Mouse (Mus musculus) liver, adult 2 months (tissue): Measurements from ENCODE around the gene Lca5. TPM values are rescaled to one million over a fixed set of nuclear protein-coding genes. Genes with fewer than 3 reads are reported as not detected.

Source experiments
- DNase-seq: peaks from one replicate; pipeline ENCODE4 v3.0.0-alpha.2; 2011; ENCODE audit warnings: low read depth, low spot score; ENCODE audit errors: extremely low read depth
- H3K27ac ChIP-seq: fragments of 200-500 bp; replicated peaks from 2 replicates; pipeline ENCODE4 v1.5.1; 2012; ENCODE audit warnings: low read depth, mild to moderate bottlenecking, control low read depth, inconsistent platforms, low read length; ENCODE audit not compliant: insufficient read depth
- H3K27me3 ChIP-seq: fragments of 200-500 bp; 2 replicates; pipeline ENCODE4 v1.6.1; 2012; ENCODE audit warnings: mild to moderate bottlenecking, moderate library complexity, low read length, inconsistent platforms; ENCODE audit not compliant: control insufficient read depth, insufficient read depth
- H3K36me3 ChIP-seq: fragments of 200-500 bp; 2 replicates; pipeline ENCODE4 v1.6.1; 2012; ENCODE audit warnings: low read length, inconsistent platforms; ENCODE audit not compliant: control insufficient read depth, insufficient read depth
- H3K4me1 ChIP-seq: fragments of 200-500 bp; 2 replicates; pipeline ENCODE4 v1.6.1; 2011; ENCODE audit warnings: low read length; ENCODE audit not compliant: control insufficient read depth, insufficient read depth
- H3K4me3 ChIP-seq: fragments of 200-500 bp; 2 replicates; pipeline ENCODE4 v1.5.1; 2011; ENCODE audit warnings: low read depth, mild to moderate bottlenecking, control low read depth, low read length, moderate library complexity; ENCODE audit not compliant: insufficient read depth
- H3K79me2 ChIP-seq: fragments of 200-500 bp; 2 replicates; pipeline ENCODE4 v1.6.1; 2012; ENCODE audit warnings: inconsistent platforms, mild to moderate bottlenecking, low read length, moderate library complexity; ENCODE audit not compliant: control insufficient read depth, insufficient read depth
- H3K9ac ChIP-seq: fragments of 200-500 bp; 2 replicates; pipeline ENCODE4 v1.6.1; 2012; ENCODE audit warnings: low read depth, mild to moderate bottlenecking, control low read depth, inconsistent platforms, low read length
- CTCF ChIP-seq: fragments of 200-500 bp; IDR thresholded peaks from 2 replicates; pipeline ENCODE4 v1.5.1; 2011; ENCODE audit warnings: low read depth, low read length, control low read depth
- POLR2A ChIP-seq: fragments of 200-500 bp; IDR thresholded peaks from 2 replicates; pipeline ENCODE4 v1.6.1; 2011; ENCODE audit warnings: low read length, control low read depth; ENCODE audit not compliant: insufficient read depth; ENCODE audit errors: extremely low read depth
- whole genome bisulfite sequencing: fragments of 180-500 bp; shearing (Covaris S2); methylation state at CpG from one replicate; pipeline ENCODE4 v1.1.7; 2018; 5-methylcytosine and 5-hydroxymethylcytosine counted together
- polyA plus RNA-seq: library from polyadenylated mRNA; depleted of rRNA; stranded (reverse); fragments of >200 nt; gene quantifications from 2 replicates; pipeline ENCODE4 v1.2.3, GENCODE M21; 2012
- total RNA-seq: library from RNA; depleted of rRNA; stranded (reverse); fragments of >200 nt; gene quantifications from 2 replicates; pipeline ENCODE4 v1.2.3, GENCODE M21; 2014

Lca5 gene
- total and polyA plus RNA-seq, 2 experiments: 0.02 to 0.18 TPM

- Histone ChIP-seq H3K4me1 (no peaks in the 10 kb centered on the region), H3K4me3 (no peak overlapping the region), H3K27me3 (no peaks in the 10 kb centered on the region), H3K36me3 (no peaks in the 10 kb centered on the region), H3K27ac (no peak overlapping the region), H3K79me2 (no peaks in the 10 kb centered on the region), H3K9ac (no peak overlapping the region)
- 75% methylated on average over 3 of the region's 3 CpGs for WGBS
- TF ChIP-seq POLR2A (no peak), CTCF (no peak)
- no peak for DNase-seq
These were observed 40.1 kb downstream of the Lca5 start for GRCm38 (mm10) chr9:83400783-83401182.

GRCm38 (mm10) chr9:83399414-83399813, 41.5 kb downstream of the Lca5 start:
- H3K27ac ChIP-seq: no peak overlapping the region
- DNase-seq: no peak
- no peaks in the 10 kb centered on the region for H3K4me1 ChIP-seq
- H3K36me3 ChIP-seq: no peaks in the 10 kb centered on the region
- H3K79me2 ChIP-seq: no peaks in the 10 kb centered on the region
- no peak overlapping the region for H3K4me3 ChIP-seq
- 93% methylated on average over 7 of the region's 7 CpGs for WGBS
- no peak overlapping the region for H3K9ac ChIP-seq
- no peaks in the 10 kb centered on the region for H3K27me3 ChIP-seq
- TF ChIP-seq CTCF (no peak), POLR2A (no peak)

- WGBS: 55% methylated on average over 6 of the region's 6 CpGs
- no peak overlapping the region for H3K27ac ChIP-seq
- TF ChIP-seq CTCF (no peak), POLR2A (no peak)
These were observed 42.7 kb downstream of the Lca5 start for GRCm38 (mm10) chr9:83398260-83398659.

GRCm38 (mm10) chr9:83395456-83395855, 45.5 kb downstream of the Lca5 start:
- no peaks in the 10 kb centered on the region for H3K4me1 ChIP-seq
- no peak overlapping the region for H3K27ac ChIP-seq
- no peak overlapping the region for H3K4me3 ChIP-seq
- no peak overlapping the region for H3K9ac ChIP-seq
- 89% methylated on average over 15 of the region's 15 CpGs for WGBS
- H3K36me3 ChIP-seq: no peaks in the 10 kb centered on the region
- DNase-seq: no peak
- H3K27me3 ChIP-seq: no peaks in the 10 kb centered on the region
- no peaks in the 10 kb centered on the region for H3K79me2 ChIP-seq
- no peak for TF ChIP-seq POLR2A
- no peak for TF ChIP-seq CTCF

More at GRCm38 (mm10) chr9:83398260-83398659, 42.7 kb downstream of the Lca5 start:
- Histone ChIP-seq H3K9ac (no peak overlapping the region), H3K4me3 (no peak overlapping the region), H3K27me3 (no peaks in the 10 kb centered on the region), H3K4me1 (no peaks in the 10 kb centered on the region), H3K79me2 (no peaks in the 10 kb centered on the region), H3K36me3 (no peaks in the 10 kb centered on the region)
- no peak for DNase-seq

- Histone ChIP-seq H3K79me2 (no peaks in the 10 kb centered on the region), H3K36me3 (no peaks in the 10 kb centered on the region), H3K4me3 (no peak overlapping the region), H3K4me1 (no peaks in the 10 kb centered on the region), H3K27ac (no peak overlapping the region), H3K9ac (no peak overlapping the region), H3K27me3 (no peaks in the 10 kb centered on the region)
- no peak for TF ChIP-seq CTCF
- TF ChIP-seq POLR2A: no peak
- DNase-seq: no peak
- WGBS: 85% methylated on average over 11 of the region's 11 CpGs
These were observed 48.9 kb downstream of the Lca5 start for GRCm38 (mm10) chr9:83391996-83392395.

- Histone ChIP-seq H3K27me3 (no peaks in the 10 kb centered on the region), H3K27ac (no peak overlapping the region), H3K4me3 (no peak overlapping the region), H3K4me1 (no peaks in the 10 kb centered on the region), H3K36me3 (no peaks in the 10 kb centered on the region), H3K79me2 (no peaks in the 10 kb centered on the region), H3K9ac (no peak overlapping the region)
- no peak for TF ChIP-seq CTCF
- no peak for TF ChIP-seq POLR2A
- 83% methylated on average over 9 of the region's 9 CpGs for WGBS
- DNase-seq: no peak
These were observed 51.4 kb downstream of the Lca5 start for GRCm38 (mm10) chr9:83389570-83389969.
